Mouse (Mus musculus) heart, postnatal 0 days (tissue): ENCODE data around the gene Jph4. TPM values are rescaled to one million over a fixed set of nuclear protein-coding genes. Genes with fewer than 3 reads are reported as not detected.

Experiments
- ATAC-seq: fragments of 200-750 bp; cut with Nextera tagmentation; 2 replicates; pipeline ENCODE4 v1.8.0; 2017; ENCODE audit warnings: low read depth, moderate number of reproducible peaks, moderate library complexity; ENCODE audit not compliant: insufficient read depth
- DNase-seq: peaks from one replicate; pipeline ENCODE4 v3.0.0-alpha.2; 2016; ENCODE audit warnings: low spot score
- H3K27ac ChIP-seq: fragments of 300-500 bp; sonication (generic); 2 replicates; pipeline ENCODE4 v1.5.1; 2014; ENCODE audit warnings: low read depth, mild to moderate bottlenecking
- H3K27me3 ChIP-seq: fragments of 300-500 bp; sonication (generic); 2 replicates; pipeline ENCODE4 v1.6.1; 2014; ENCODE audit warnings: low read length, mixed read lengths; ENCODE audit not compliant: control insufficient read depth, insufficient read depth
- H3K36me3 ChIP-seq: fragments of 300-500 bp; sonication (generic); replicated peaks from 2 replicates; pipeline ENCODE4 v1.6.1; 2014; ENCODE audit warnings: low read length, mixed read lengths; ENCODE audit not compliant: control insufficient read depth, insufficient read depth
- H3K4me1 ChIP-seq: fragments of 300-500 bp; sonication (generic); 2 replicates; pipeline ENCODE4 v1.6.1; 2014; ENCODE audit warnings: antibody characterized with exemption; ENCODE audit not compliant: control insufficient read depth, insufficient read depth
- H3K4me2 ChIP-seq: fragments of 300-500 bp; sonication (generic); 2 replicates; pipeline ENCODE4 v1.6.1; 2014; ENCODE audit warnings: low read depth, mild to moderate bottlenecking, low read length, moderate library complexity
- H3K4me3 ChIP-seq: fragments of 300-500 bp; sonication (generic); 2 replicates; pipeline ENCODE4 v1.5.1; 2014; ENCODE audit warnings: low read depth, low read length
- H3K9ac ChIP-seq: fragments of 300-500 bp; sonication (generic); replicated peaks from 2 replicates; pipeline ENCODE4 v1.6.1; 2014; ENCODE audit warnings: low read depth, low read length, mixed read lengths
- H3K9me3 ChIP-seq: fragments of 300-500 bp; sonication (generic); replicated peaks from 2 replicates; pipeline ENCODE4 v1.6.1; 2016; ENCODE audit warnings: low read length; ENCODE audit not compliant: control insufficient read depth
- CTCF ChIP-seq: IDR thresholded peaks from 2 replicates; pipeline ENCODE4 v1.5.1; 2016; ENCODE audit warnings: antibody characterized with exemption, control low read depth, low read depth
- EP300 ChIP-seq: IDR thresholded peaks from 2 replicates; pipeline ENCODE4 v1.6.1; 2016; ENCODE audit warnings: antibody characterized with exemption, low read depth
- WGBS: fragments of 180-500 bp; shearing (Covaris S2); extraction: QIAGEN DNeasy Blood & Tissue Kit; methylation state at CpG from one replicate; pipeline ENCODE4 v1.1.7; 2014; 5-methylcytosine and 5-hydroxymethylcytosine counted together
- polyA plus RNA-seq: library from polyadenylated mRNA; unstranded; fragments of >200 nt; fragmentation: Nextera tagmentation; extraction: Ambion mirVana; gene quantifications from 2 replicates; pipeline ENCODE4 v1.2.1, GENCODE M21; 2015
- total RNA-seq: library from RNA; depleted of rRNA; stranded (reverse); fragments of >200 nt; gene quantifications from 2 replicates; pipeline ENCODE4 v1.2.3, GENCODE M21; 2014; ENCODE audit warnings: low replicate concordance

Jph4 gene
- total and polyA plus RNA-seq, 2 experiments from 2014 or later, result 0.03 to 0.38 TPM

DNA sequence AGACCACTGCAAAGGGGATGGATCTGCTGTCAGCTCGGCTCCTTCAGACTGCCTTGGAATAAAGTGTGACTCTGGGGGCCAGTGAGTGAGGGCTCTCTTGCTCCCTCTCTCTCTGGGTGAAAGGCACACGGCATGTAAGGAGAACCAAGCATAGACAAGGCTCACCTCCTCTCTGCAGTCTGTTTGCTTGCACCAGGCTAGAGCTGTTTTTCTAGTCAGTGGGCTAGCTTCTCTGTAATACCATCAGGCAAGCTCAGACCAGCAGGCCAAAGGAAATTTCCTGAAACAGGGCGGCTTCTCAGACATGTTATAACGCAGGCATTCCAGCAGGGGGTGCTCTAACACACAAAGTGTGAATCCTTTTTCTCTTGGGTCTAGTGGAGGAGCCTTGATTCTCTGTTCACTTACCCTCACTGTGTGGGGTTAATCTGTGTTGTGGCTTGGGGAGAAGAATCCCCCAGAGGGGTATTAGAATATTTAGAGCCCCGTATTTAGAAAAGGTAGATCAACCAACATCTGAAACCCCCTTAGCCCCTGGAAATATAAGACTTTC lies 31.7 kb upstream of the Jph4 start:
- no peak for TF ChIP-seq EP300
- TF ChIP-seq CTCF, result peak; percentile 83
- Histone ChIP-seq H3K27ac (no peak overlapping the region), H3K9ac (no peak overlapping the region), H3K4me2 (no peak overlapping the region), H3K27me3 (no peaks in the 10 kb centered on the region), H3K4me3 (no peak overlapping the region), H3K4me1 (0 out of 2 replicates have a peak, but pooled peaks cover 4% of the 10 kb centered on the region), H3K9me3 (no peaks in the 10 kb centered on the region), H3K36me3 (no peaks in the 10 kb centered on the region)
- DNase-seq (peak; percentile 36), ATAC-seq (no peak)
- WGBS, result 29% methylated on average over 5 of the region's 5 CpGs

DNA sequence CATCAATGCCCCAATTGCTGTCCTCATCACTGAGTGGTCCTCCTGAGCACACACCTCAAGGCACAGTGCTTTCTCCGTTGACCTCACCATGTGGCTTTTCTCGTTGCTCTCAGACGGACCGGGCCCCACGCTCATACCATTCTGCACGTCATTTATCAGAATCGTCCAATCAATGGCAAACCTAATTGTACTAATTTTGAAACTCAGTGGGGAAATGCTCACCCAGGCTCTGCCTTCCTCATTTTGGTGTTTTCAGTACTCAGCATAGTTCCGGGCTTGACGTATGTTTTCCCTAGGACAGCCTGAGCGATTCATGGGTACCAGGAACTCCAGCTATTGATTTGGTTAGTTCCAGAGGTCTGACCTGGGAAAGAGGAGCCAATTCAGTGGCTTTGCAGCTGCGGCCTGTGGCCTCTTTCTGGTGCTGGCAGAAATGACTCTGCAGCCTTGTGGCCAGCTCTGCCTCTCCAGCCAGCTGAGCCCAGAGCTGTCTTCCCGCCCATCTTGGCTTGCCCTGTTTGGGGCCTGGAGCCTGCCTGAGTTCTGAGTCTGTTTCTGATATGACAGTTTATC lies 30.2 kb upstream of the Jph4 start:
- Histone ChIP-seq H3K9ac (no peak overlapping the region), H3K4me2 (no peak overlapping the region), H3K9me3 (no peaks in the 10 kb centered on the region), H3K4me3 (no peak overlapping the region), H3K27ac (no peak overlapping the region), H3K36me3 (no peaks in the 10 kb centered on the region), H3K27me3 (no peaks in the 10 kb centered on the region), H3K4me1 (0 out of 2 replicates have a peak, but pooled peaks cover 4% of the 10 kb centered on the region)
- no peak for ATAC-seq
- no peak for DNase-seq
- TF ChIP-seq CTCF (no peak), EP300 (no peak)
- WGBS, result 81% methylated on average over 12 of the region's 12 CpGs

DNA sequence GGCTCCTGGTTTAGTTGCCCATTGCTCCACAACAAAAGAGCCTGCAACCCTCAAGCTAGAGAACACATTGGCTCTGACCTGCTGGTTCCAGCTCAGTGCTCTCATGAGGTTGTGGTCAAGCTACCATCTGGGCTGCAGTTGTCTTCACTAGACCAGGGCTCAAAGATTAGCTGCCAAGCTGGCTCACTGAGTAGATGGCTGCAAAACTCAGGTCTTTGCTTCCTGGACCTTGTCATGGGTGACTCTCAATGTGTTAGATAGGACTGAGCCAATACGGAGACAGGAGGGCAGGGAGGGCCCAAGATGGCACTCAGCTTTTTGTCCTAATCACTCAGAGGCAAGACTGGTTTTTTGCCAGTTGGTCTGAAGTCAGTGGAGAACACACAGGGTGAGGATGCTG lies 29.6 kb upstream of the Jph4 start:
- H3K27me3 ChIP-seq, result no peaks in the 10 kb centered on the region
- WGBS, result 85% methylated on average over 1 of the region's 1 CpGs
- H3K9me3 ChIP-seq, result no peaks in the 10 kb centered on the region
- 0 out of 2 replicates have a peak, but pooled peaks cover 4% of the 10 kb centered on the region for H3K4me1 ChIP-seq
- H3K4me2 ChIP-seq, result no peak overlapping the region
- no peaks in the 10 kb centered on the region for H3K36me3 ChIP-seq
- ATAC-seq (no peak), DNase-seq (no peak)
- no peak overlapping the region for H3K27ac ChIP-seq
- H3K4me3 ChIP-seq, result no peak overlapping the region
- no peak overlapping the region for H3K9ac ChIP-seq
- TF ChIP-seq EP300 (no peak), CTCF (no peak)

DNA sequence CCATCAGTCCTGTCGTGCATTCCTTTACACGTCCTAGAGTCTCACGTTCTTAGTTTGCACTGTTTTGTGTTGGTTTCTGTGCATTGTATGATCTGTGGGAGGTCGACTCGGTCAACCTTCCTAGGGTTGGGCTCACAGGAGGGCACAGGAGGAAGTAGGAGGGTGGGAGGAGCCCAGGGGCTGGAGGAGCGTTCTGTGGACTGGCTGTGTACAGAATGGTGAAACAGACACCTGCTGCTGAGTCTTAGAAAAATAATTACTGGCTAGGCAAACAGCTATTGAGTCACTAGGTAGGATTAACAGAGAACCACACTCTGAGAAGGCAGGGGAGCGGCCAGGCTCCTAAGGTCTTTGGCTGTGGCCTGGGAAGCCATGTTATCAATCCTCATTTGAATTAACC lies 22.6 kb upstream of the Jph4 start:
- TF ChIP-seq CTCF (no peak), EP300 (no peak)
- ATAC-seq, result no peak
- no peaks in the 10 kb centered on the region for H3K4me1 ChIP-seq
- H3K9me3 ChIP-seq, result no peaks in the 10 kb centered on the region
- 56% methylated on average over 7 of the region's 7 CpGs for WGBS
- H3K27me3 ChIP-seq, result no peaks in the 10 kb centered on the region
- no peak overlapping the region for H3K4me3 ChIP-seq
- no peak overlapping the region for H3K27ac ChIP-seq
- no peak for DNase-seq
- no peak overlapping the region for H3K9ac ChIP-seq
- no peaks in the 10 kb centered on the region for H3K36me3 ChIP-seq
- H3K4me2 ChIP-seq, result no peak overlapping the region

DNA sequence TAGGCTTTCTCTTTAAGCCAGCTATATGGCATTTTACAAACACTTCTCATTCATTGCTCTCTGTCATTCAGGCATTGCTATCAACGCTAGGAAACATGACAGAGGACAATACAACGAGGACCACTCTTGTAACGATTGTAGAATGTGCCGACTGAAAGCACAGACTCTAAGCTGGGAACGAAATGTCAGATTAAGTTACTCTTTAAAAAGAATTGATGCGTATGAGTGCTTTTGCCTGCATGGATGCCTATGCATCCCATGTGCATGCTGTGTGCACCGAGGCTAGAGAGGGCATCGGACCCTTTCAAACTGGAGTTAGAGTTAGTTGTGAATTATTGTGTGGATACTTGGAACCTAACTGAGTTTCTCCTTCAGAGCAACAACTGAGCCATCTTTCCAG lies 18.9 kb upstream of the Jph4 start:
- H3K27ac ChIP-seq, result no peak overlapping the region
- DNase-seq (no peak), ATAC-seq (no peak)
- no peaks in the 10 kb centered on the region for H3K4me1 ChIP-seq
- no peak overlapping the region for H3K9ac ChIP-seq
- TF ChIP-seq EP300 (no peak), CTCF (no peak)
- no peak overlapping the region for H3K4me3 ChIP-seq
- H3K4me2 ChIP-seq, result no peak overlapping the region
- H3K36me3 ChIP-seq, result no peaks in the 10 kb centered on the region
- H3K27me3 ChIP-seq, result no peaks in the 10 kb centered on the region
- H3K9me3 ChIP-seq, result no peaks in the 10 kb centered on the region
- 58% methylated on average over 8 of the region's 8 CpGs for WGBS

DNA sequence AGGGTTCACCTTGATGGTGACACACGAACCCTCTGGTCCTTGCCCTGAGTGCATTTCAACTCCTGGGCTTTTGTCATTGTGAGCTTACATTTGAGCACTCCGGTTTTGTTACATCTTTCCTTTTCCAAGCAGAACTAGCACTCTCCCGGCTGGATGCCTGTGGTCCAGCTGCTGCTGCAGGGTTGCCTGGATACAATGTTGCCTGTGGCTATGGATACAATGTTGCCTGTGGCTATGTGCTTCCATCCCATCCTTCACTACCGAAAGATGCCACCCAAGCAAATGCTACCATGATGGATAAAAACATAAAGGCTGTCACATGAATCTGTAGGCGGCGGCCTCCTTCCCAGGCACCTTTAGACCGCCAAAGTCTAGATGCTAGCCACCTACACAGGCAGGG lies 9.8 kb upstream of the Jph4 start:
- ATAC-seq (no peak), DNase-seq (no peak)
- Histone ChIP-seq H3K27me3 (no peaks in the 10 kb centered on the region), H3K9ac (no peak overlapping the region), H3K27ac (no peak overlapping the region), H3K4me3 (no peak overlapping the region), H3K4me1 (0 out of 2 replicates have a peak, but pooled peaks cover 9% of the 10 kb centered on the region), H3K4me2 (no peak overlapping the region), H3K9me3 (no peaks in the 10 kb centered on the region), H3K36me3 (no peaks in the 10 kb centered on the region)
- TF ChIP-seq CTCF, result no peak
- TF ChIP-seq EP300, result no peak
- 86% methylated on average over 7 of the region's 7 CpGs for WGBS
